Mouse (Mus musculus) C2C12 (cell line): ENCODE measurements around the gene S100a6. TPM values are rescaled to one million over a fixed set of nuclear protein-coding genes. Genes with fewer than 3 reads are reported as not detected.
A peak's percentile ranks its signal among the peaks of the same experiment; 100 is the strongest.

Experiments
- H3K27me3 ChIP-seq: one replicate; pipeline ENCODE4 v1.6.1; 2011; ENCODE audit not compliant: control insufficient read depth, insufficient read depth, insufficient read length
- H3K36me3 ChIP-seq: one replicate; pipeline ENCODE4 v1.6.1; 2011; ENCODE audit not compliant: control insufficient read depth, insufficient read depth
- H3K4me3 ChIP-seq: one replicate; pipeline ENCODE4 v1.5.1; 2011; ENCODE audit warnings: mild to moderate bottlenecking, control low read depth; ENCODE audit not compliant: poor library complexity, insufficient read depth, severe bottlenecking
- H3K79me2 ChIP-seq: one replicate; pipeline ENCODE4 v1.6.1; 2011; ENCODE audit not compliant: control insufficient read depth, insufficient read depth
- H3K79me3 ChIP-seq: one replicate; pipeline ENCODE4 v1.6.1; 2011; ENCODE audit warnings: low read depth, control low read depth
- H3ac ChIP-seq: one replicate; pipeline ENCODE3; 2011; ENCODE audit warnings: low read depth; ENCODE audit not compliant: control insufficient read depth, insufficient read length
- CEBPB ChIP-seq: IDR thresholded peaks from one replicate; pipeline ENCODE4 v1.6.1; 2011; ENCODE audit warnings: low read depth, mild to moderate bottlenecking, control low read depth, moderate library complexity
- CTCF ChIP-seq: IDR thresholded peaks from one replicate; pipeline ENCODE4 v1.5.1; 2011; ENCODE audit not compliant: control insufficient read depth, insufficient read depth, insufficient read length
- FOSL1 ChIP-seq: IDR thresholded peaks from one replicate; pipeline ENCODE4 v1.8.0; 2011; ENCODE audit warnings: mild to moderate bottlenecking, low read length; ENCODE audit not compliant: poor library complexity, insufficient read depth, severe bottlenecking
- MAX ChIP-seq: IDR thresholded peaks from one replicate; pipeline ENCODE4 v1.6.1; 2011; ENCODE audit warnings: mild to moderate bottlenecking, control low read depth
- MYOD1 ChIP-seq: IDR thresholded peaks from one replicate; pipeline ENCODE4 v1.6.1; 2011; ENCODE audit warnings: low read depth; ENCODE audit not compliant: control insufficient read depth, insufficient read length
- MYOG ChIP-seq: IDR thresholded peaks from one replicate; pipeline ENCODE4 v1.6.1; 2011; ENCODE audit not compliant: control insufficient read depth, insufficient read length; ENCODE audit errors: extremely low read depth
- USF1 ChIP-seq: IDR thresholded peaks from one replicate; pipeline ENCODE4 v1.6.1; 2011; ENCODE audit warnings: low read depth, mild to moderate bottlenecking, control low read depth, moderate library complexity
- polyA plus RNA-seq: library from polyadenylated mRNA; unstranded; fragments of >200 nt; fragmentation: generic; extraction: Trizol; gene quantifications from one replicate; pipeline ENCODE4 v1.2.1, GENCODE M21; 2012; ENCODE audit warnings: missing spikeins

Gene S100a6
- polyA plus RNA-seq, 1 experiment = 4,076 TPM

GRCm38 (mm10) chr3:90639511-90640154 is 27.0 kb downstream of the S100a6 start:
- Histone ChIP-seq H3ac (no peak overlapping the region), H3K4me3 (no peak overlapping the region), H3K79me2 (no peaks in the 10 kb centered on the region), H3K79me3 (no peaks in the 10 kb centered on the region), H3K27me3 (no peaks in the 10 kb centered on the region), H3K36me3 (no peaks in the 10 kb centered on the region)
- TF ChIP-seq USF1 (no peak), CTCF (peak; percentile 26)

GRCm38 (mm10) chr3:90640981-90641380 is 28.3 kb downstream of the S100a6 start:
- Histone ChIP-seq H3ac (no peak overlapping the region), H3K4me3 (no peak overlapping the region), H3K27me3 (no peaks in the 10 kb centered on the region), H3K36me3 (no peaks in the 10 kb centered on the region), H3K79me3 (no peaks in the 10 kb centered on the region), H3K79me2 (no peaks in the 10 kb centered on the region)
- TF ChIP-seq MAX = no peak
- TF ChIP-seq MYOG = no peak
- TF ChIP-seq MYOD1 = no peak
- no peak for TF ChIP-seq CEBPB
- no peak for TF ChIP-seq FOSL1

GRCm38 (mm10) chr3:90644220-90644619 is 31.5 kb downstream of the S100a6 start:
- Histone ChIP-seq H3K79me2 (no peaks in the 10 kb centered on the region), H3K36me3 (no peaks in the 10 kb centered on the region), H3ac (no peak overlapping the region), H3K27me3 (no peaks in the 10 kb centered on the region), H3K4me3 (no peak overlapping the region), H3K79me3 (no peaks in the 10 kb centered on the region)
- TF ChIP-seq FOSL1 = no peak
- peak; percentile 20 for TF ChIP-seq CTCF
- TF ChIP-seq CEBPB = no peak
- no peak for TF ChIP-seq MYOD1

- Histone ChIP-seq H3K79me3 (no peaks in the 10 kb centered on the region), H3K4me3 (no peak overlapping the region), H3K27me3 (no peaks in the 10 kb centered on the region), H3ac (no peak overlapping the region), H3K79me2 (no peaks in the 10 kb centered on the region), H3K36me3 (no peaks in the 10 kb centered on the region)
- no peak for TF ChIP-seq CEBPB
- no peak for TF ChIP-seq FOSL1
- no peak for TF ChIP-seq CTCF
- no peak for TF ChIP-seq MYOG
- no peak for TF ChIP-seq MAX
- TF ChIP-seq MYOD1 = no peak
- no peak for TF ChIP-seq USF1
Observed at GRCm38 (mm10) chr3:90647291-90647690, 34.6 kb downstream of the S100a6 start.

- Histone ChIP-seq H3ac (no peak overlapping the region), H3K79me3 (no peaks in the 10 kb centered on the region), H3K36me3 (no peaks in the 10 kb centered on the region), H3K4me3 (no peak overlapping the region), H3K27me3 (no peaks in the 10 kb centered on the region), H3K79me2 (no peaks in the 10 kb centered on the region)
- TF ChIP-seq MYOD1 (no peak), MYOG (no peak), CTCF (no peak), CEBPB (no peak), FOSL1 (no peak), MAX (no peak), USF1 (no peak)
Observed at GRCm38 (mm10) chr3:90648981-90649380, 36.3 kb downstream of the S100a6 start.

GRCm38 (mm10) chr3:90649832-90650231 is 37.1 kb downstream of the S100a6 start:
- H3K79me3 ChIP-seq = no peaks in the 10 kb centered on the region
- no peak for TF ChIP-seq USF1
- no peak for TF ChIP-seq CTCF
- no peak for TF ChIP-seq CEBPB
- TF ChIP-seq MYOG = no peak
- TF ChIP-seq MYOD1 = no peak
- TF ChIP-seq FOSL1 = no peak
- TF ChIP-seq MAX = no peak
- H3ac ChIP-seq = no peak overlapping the region
- H3K27me3 ChIP-seq = no peaks in the 10 kb centered on the region
- H3K4me3 ChIP-seq = no peak overlapping the region
- H3K79me2 ChIP-seq = no peaks in the 10 kb centered on the region
- H3K36me3 ChIP-seq = no peaks in the 10 kb centered on the region

- peaks cover 4% of the 10 kb centered on the region for H3K27me3 ChIP-seq
Observed at GRCm38 (mm10) chr3:90652878-90653508, 40.3 kb downstream of the S100a6 start.

More at GRCm38 (mm10) chr3:90652878-90653508, 40.3 kb downstream of the S100a6 start:
- no peaks in the 10 kb centered on the region for H3K79me3 ChIP-seq
- no peaks in the 10 kb centered on the region for H3K79me2 ChIP-seq
- TF ChIP-seq MYOG (no peak), USF1 (no peak), CTCF (peak; percentile 73), MYOD1 (no peak)
- no peak overlapping the region for H3ac ChIP-seq
- no peaks in the 10 kb centered on the region for H3K36me3 ChIP-seq
- H3K4me3 ChIP-seq = no peak overlapping the region
